Mouse (Mus musculus) lung, adult 2 months (tissue): ENCODE results near the gene C2cd4b. TPM values are rescaled to one million over a fixed set of nuclear protein-coding genes. Genes with fewer than 3 reads are reported as not detected.

Source experiments
- DNase-seq: peaks from one replicate; pipeline ENCODE4 v3.0.0; 2022
- H3K4me1 ChIP-seq: fragments of 200-500 bp; 2 replicates; pipeline ENCODE4 v1.6.1; 2011; ENCODE audit warnings: low read length; ENCODE audit not compliant: control insufficient read depth, insufficient read depth
- H3K4me3 ChIP-seq: fragments of 200-500 bp; replicated peaks from 2 replicates; pipeline ENCODE3; 2011; ENCODE audit warnings: low read depth, mild to moderate bottlenecking, control low read depth, low read length; ENCODE audit errors: extremely low read depth
- CTCF ChIP-seq: fragments of 200-500 bp; IDR thresholded peaks from 2 replicates; pipeline ENCODE4 v1.5.1; 2011; ENCODE audit warnings: mild to moderate bottlenecking, low read length, control low read depth; ENCODE audit not compliant: insufficient read depth
- POLR2A ChIP-seq: fragments of 200-500 bp; IDR thresholded peaks from 2 replicates; pipeline ENCODE4 v1.6.1; 2011; ENCODE audit warnings: low read depth, mild to moderate bottlenecking, control low read depth, low read length, borderline replicate concordance; ENCODE audit errors: extremely low read depth
- WGBS: fragments of 180-500 bp; shearing (Covaris S2); methylation state at CpG from one replicate; pipeline ENCODE4 v1.1.7; 2018; 5-methylcytosine and 5-hydroxymethylcytosine counted together
- polyA plus RNA-seq: library from polyadenylated mRNA; depleted of rRNA; stranded (reverse); fragments of >200 nt; gene quantifications from 2 replicates; pipeline ENCODE4 v1.2.3, GENCODE M21; 2012; rRNA removed

The C2cd4b gene
- 10.6 and 21.0 TPM in 2 replicates for polyA plus RNA-seq

DNA sequence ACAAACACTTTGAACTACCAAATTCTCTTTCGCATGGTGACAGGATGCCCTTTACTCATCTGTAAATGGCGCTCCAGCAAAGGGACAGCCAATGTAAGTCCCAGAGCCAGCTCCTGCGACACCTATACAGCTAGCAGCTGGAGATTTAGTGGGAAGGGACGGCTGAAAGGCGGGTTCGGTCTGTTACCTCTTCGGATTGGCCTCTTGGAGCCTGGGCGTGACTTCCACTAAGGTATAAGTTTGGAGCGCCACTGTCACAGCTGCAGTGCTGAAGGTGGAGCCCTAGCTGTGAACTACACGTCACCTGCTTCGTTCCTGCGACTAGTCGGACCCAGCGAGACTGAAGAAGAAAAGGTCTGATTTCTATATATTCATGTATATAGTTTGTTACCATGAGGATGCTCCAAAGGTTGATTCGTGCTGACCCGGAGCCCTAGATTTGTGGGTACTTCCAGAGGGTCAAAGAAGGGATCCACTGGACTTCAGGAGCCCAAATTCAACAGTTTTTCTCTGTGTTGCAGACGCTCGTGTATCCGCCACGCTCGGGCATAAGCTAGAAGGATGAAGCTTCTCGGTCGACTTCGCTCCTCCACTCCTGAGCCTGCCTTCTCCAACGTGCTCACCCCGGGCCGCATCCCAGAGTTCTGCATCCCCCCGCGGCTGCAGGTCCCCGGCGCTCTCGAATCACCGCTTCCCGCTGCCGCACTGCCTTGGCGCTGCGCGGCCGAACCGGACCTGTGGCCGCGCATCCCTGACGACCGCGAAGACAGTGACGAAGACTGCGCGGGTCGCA is at the start of gene C2cd4b:
Gene C2cd4b, plus strand, starts transcription at position 275 of the 793 bp plus-strand sequence.
- Histone ChIP-seq H3K4me1 (no peaks in the 10 kb centered on the region), H3K4me3 (peak within 1 kb of the TSS; percentile 62)
- DNase-seq: peak; percentile 79
- WGBS: 2% methylated on average over 49 of the region's 49 CpGs
- TF ChIP-seq CTCF: no peak
- TF ChIP-seq POLR2A: peak; percentile 99; the same call in 1 of the 2 replicates

DNA sequence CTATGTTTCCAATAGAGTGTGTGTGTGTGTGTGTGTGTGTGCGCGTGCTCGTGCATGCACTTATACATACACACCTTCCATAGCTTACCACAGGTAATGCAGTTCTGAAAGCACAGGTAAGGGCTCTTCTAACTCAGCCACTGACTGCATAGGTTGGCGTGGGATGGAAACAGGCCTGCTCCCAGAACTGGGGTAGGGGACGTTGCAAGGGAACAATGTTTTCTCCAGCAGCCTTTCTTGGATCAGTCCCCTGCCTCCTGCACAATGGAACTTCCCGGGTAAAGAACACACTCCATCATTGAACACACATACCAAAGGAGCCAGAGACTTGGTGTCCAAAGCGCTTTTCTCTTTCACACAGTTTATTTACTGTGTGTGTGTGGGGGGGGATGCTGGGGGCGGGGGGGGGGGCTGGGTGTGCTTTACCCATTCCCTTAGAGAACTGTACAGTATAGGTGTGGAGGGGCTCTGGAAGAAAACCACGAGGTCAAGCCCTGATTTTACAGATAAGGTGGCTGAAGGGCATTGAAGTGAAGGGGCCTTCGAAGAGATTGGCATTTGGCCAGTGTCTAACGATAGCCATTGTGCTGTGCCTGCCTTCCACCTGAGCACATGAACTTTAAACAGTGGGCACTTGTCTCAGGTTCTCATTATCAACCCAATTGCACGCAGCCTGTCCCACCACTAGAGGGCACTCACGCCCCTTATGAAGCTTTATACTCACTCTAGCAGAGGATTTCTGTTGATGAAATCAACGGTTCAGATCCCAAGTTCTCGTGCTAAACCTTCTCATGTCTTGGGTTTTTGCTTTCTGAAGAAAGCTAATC is 48.0 kb upstream of the C2cd4b start:
- DNase-seq: peak; percentile 62

DNA sequence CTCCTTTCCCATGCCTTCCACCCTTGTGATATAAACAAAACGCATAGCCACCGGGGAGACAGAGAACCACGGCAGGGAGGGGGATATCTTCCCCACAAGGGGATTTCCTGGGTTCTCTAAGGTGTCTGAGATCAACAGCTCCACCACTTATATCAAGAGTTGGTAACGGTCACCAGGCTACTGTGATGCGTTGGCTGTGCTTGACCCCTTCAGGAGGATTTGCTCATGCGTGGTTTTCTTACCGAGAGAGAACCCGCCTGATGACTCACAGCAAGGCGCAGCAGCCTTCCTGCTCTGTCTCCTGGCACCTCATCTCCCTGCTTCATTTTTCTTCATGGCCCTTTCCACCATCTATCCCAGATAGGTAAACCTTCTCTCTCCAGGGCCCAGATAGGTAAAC is 47.1 kb upstream of the C2cd4b start:
- TF ChIP-seq POLR2A (no peak), CTCF (no peak)
- no peaks in the 10 kb centered on the region for H3K4me1 ChIP-seq
- no peak overlapping the region for H3K4me3 ChIP-seq
- 57% methylated on average over 9 of the region's 9 CpGs for WGBS
- no peak for DNase-seq

More for the DNA sequence above, 48.0 kb upstream of the C2cd4b start:
- Histone ChIP-seq H3K4me1 (no peaks in the 10 kb centered on the region), H3K4me3 (no peak overlapping the region)
- 28% methylated on average over 15 of the region's 15 CpGs for WGBS
- peak; percentile 92 for TF ChIP-seq CTCF
- TF ChIP-seq POLR2A: no peak

DNA sequence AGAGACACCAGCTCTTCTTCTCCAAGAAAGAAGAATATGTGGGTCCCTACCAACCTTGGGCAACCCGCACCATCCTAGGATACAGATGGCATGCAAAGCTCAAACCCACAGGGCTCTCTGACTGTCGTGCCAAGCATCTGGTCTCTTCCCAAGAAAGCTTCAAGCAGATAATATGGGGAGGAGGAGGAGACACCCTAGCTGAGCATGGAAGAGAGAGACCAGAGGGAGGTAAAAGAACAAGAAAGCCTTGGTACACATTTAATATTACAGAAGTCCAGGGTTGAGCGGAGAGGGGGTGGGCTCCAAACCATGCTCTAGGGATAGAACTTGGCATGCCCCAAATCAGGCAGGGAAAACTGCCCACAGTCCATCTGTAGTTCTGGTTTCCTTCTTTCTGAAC is 42.2 kb upstream of the C2cd4b start:
- DNase-seq: no peak
- Histone ChIP-seq H3K4me1 (no peaks in the 10 kb centered on the region), H3K4me3 (no peak overlapping the region)
- no peak for TF ChIP-seq POLR2A
- TF ChIP-seq CTCF: no peak
- WGBS: 86% methylated on average over 3 of the region's 3 CpGs

DNA sequence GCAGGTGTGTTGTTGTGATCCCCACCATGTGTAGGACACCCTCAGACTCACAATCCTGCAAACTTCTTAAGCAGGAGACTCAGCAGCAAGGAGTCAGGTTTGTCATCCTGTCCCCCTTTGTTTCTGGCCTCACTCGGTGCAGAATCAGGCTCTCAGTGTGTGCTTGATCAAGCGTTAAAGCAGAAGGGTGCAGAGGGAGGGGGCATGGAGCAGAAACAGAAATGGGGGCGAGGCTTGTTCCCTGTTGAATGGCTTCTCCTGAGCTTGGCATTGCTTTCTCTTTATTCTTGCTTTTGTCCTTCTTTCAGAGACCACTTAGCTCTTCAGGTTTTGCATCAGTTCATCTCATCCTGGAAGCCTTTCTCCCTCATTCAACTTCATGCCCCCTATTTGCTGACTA is 40.6 kb upstream of the C2cd4b start:
- DNase-seq: no peak
- Histone ChIP-seq H3K4me3 (no peak overlapping the region), H3K4me1 (no peaks in the 10 kb centered on the region)
- TF ChIP-seq POLR2A: no peak
- no peak for TF ChIP-seq CTCF
- WGBS: 67% methylated on average over 3 of the region's 3 CpGs

DNA sequence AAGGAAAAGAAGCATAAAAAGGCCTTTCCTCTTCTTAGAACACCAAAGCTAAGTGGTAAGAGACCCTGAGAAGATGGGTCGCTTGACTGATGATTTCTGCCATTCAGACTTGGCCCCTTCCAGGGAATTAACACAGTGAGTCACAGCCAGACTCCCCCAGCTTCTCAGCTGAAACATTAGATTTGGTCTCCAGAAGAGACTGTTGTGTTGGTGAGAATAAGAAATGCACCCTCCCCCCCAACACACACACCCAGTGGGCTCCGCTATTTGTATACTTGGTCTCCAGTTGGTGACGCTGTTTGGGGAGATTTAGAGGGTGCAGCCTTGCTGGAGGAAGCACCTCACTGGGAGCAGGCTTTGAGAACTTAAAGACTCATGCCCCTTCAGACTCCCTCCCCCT is 39.1 kb upstream of the C2cd4b start:
- TF ChIP-seq CTCF (no peak), POLR2A (no peak)
- 72% methylated on average over 3 of the region's 3 CpGs for WGBS
- Histone ChIP-seq H3K4me1 (no peaks in the 10 kb centered on the region), H3K4me3 (no peak overlapping the region)
- no peak for DNase-seq

DNA sequence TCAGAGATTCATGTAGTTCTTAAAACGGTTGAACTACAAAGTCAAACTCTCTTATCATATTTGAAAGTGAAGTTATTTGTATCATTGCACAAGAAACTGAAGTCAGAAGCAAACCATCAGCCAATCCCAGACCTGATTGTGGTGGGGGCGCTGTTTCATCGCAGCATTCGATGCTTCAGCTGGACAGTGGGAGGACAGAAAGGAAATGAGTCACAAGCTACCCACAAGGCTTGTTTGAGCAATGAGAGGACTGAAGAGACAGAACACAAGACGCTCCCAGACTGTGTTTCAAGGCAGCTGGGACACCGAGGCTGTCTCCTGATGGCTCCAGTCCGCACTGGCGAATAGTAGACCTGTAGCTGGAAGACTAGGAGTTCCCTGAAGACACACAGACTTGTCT is 36.9 kb upstream of the C2cd4b start:
- no peak for TF ChIP-seq POLR2A
- TF ChIP-seq CTCF: no peak
- Histone ChIP-seq H3K4me3 (no peak overlapping the region), H3K4me1 (no peaks in the 10 kb centered on the region)
- no peak for DNase-seq
- WGBS: 70% methylated on average over 8 of the region's 8 CpGs

DNA sequence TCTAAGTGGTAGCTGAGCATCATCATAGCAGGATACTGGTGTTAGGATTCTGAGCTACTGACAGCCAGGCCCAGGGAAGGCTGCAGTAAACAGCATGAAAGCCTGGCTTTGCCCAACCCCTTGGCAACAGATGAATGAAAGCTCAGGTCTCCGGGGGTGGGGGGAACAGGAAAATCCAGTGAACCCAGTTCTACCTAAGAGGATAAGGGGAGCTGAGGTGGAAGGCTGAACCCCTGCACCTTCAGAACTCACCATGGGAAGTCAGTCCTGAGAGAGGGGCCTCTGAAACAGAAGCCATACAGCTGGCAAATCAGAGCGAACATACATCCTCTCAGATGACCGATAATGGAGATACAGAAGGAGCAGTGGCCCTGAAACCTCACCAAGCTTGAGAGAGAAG is 34.0 kb upstream of the C2cd4b start:
- no peak for DNase-seq
- TF ChIP-seq POLR2A (no peak), CTCF (no peak)
- 42% methylated on average over 3 of the region's 3 CpGs for WGBS
- Histone ChIP-seq H3K4me3 (no peak overlapping the region), H3K4me1 (no peaks in the 10 kb centered on the region)

DNA sequence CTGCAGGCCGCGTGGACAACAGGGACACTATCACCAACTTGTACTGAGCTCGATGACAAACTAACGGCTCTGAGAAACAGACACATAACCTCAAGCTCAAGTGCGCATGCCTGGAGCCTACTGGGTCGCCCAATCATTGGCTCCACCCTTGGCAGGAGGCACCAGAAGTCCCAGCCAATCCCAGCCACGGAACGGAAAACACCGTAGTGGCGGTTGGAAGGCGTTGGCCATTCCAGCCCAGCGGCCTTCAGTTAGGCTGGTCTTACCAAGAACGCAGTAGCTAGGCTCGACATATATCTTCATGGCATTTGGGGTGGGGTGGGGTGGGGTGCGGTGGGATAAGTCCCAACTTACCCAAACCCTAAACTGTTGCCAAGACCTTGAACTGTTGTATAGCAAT is 25.5 kb upstream of the C2cd4b start:
- H3K4me1 ChIP-seq: no peaks in the 10 kb centered on the region
- TF ChIP-seq CTCF (no peak), POLR2A (no peak)
- no peak for DNase-seq
- no peak overlapping the region for H3K4me3 ChIP-seq
- WGBS: 92% methylated on average over 15 of the region's 15 CpGs

DNA sequence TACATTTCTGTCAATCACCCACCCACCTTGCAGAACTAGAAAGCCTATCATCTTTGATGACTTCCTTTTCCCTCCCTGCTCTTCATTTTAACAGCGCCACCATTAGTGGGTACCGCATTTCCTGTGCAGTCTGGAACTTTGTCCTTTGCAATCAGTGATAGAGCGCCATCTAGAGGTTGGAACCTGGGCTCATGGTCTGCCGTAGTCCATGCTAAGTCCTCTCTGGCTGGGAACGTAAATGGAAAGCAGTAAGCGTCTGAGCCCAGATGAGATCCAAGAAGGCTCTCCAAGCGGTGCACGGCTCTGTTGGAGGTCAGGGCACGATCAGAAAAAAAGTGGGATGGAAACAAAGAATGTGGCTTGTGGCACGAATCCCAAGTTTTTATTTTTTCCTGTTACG is 23.8 kb upstream of the C2cd4b start:
- peak; percentile 6 for DNase-seq
- no peak for TF ChIP-seq POLR2A
- peak; percentile 60 for TF ChIP-seq CTCF
- no peaks in the 10 kb centered on the region for H3K4me1 ChIP-seq
- H3K4me3 ChIP-seq: no peak overlapping the region
- WGBS: 32% methylated on average over 11 of the region's 11 CpGs
